Mouse (Mus musculus): ENCODE results near the gene Emc8.

The Emc8 gene

GRCm38 (mm10) chr8:120668374-120668905 lies at the start of gene Emc8:
Gene Emc8 (minus strand): TSS chr8:120668573.
- peak in 1 of 2 experiments; percentile 19 for DNase-seq

GRCm38 (mm10) chr8:120715996-120716680 lies 47.8 kb upstream of the Emc8 start:
- DNase-seq: no peak

- no peak for DNase-seq
These were observed 46.8 kb upstream of the Emc8 start for GRCm38 (mm10) chr8:120715200-120715599.

GRCm38 (mm10) chr8:120709176-120709575 lies 40.8 kb upstream of the Emc8 start:
- no peak for DNase-seq

- no peak for DNase-seq
These were observed 37.8 kb upstream of the Emc8 start for GRCm38 (mm10) chr8:120706193-120706592.

- no peak for DNase-seq
These were observed 36.8 kb upstream of the Emc8 start for GRCm38 (mm10) chr8:120705163-120705562.

- DNase-seq: no peak
These were observed 35.8 kb upstream of the Emc8 start for GRCm38 (mm10) chr8:120704203-120704602.

- DNase-seq: no peak
These were observed 33.5 kb upstream of the Emc8 start for GRCm38 (mm10) chr8:120701758-120702465.

GRCm38 (mm10) chr8:120700053-120700452 lies 31.7 kb upstream of the Emc8 start:
- DNase-seq: no peak

- DNase-seq: no peak
These were observed 31.2 kb upstream of the Emc8 start for GRCm38 (mm10) chr8:120699565-120699964.

GRCm38 (mm10) chr8:120699079-120699478 lies 30.7 kb upstream of the Emc8 start:
- no peak for DNase-seq

- DNase-seq: peak in 1 of 2 experiments; percentile 30
These were observed 30.1 kb upstream of the Emc8 start for GRCm38 (mm10) chr8:120698426-120698825.

GRCm38 (mm10) chr8:120697979-120698272 lies 29.6 kb upstream of the Emc8 start:
- peak in 1 of 2 experiments; percentile 40 for DNase-seq

- DNase-seq: peak in 1 of 2 experiments; percentile 54
These were observed 29.0 kb upstream of the Emc8 start for GRCm38 (mm10) chr8:120697154-120697978.

GRCm38 (mm10) chr8:120696401-120697153 lies 28.2 kb upstream of the Emc8 start:
- no peak for DNase-seq

GRCm38 (mm10) chr8:120693861-120694493 lies 25.6 kb upstream of the Emc8 start:
- peak; percentile 75 to 79 for DNase-seq

GRCm38 (mm10) chr8:120692934-120693333 lies 24.6 kb upstream of the Emc8 start:
- peak in 1 of 2 experiments; percentile 61 for DNase-seq

- DNase-seq: no peak
These were observed 20.1 kb upstream of the Emc8 start for GRCm38 (mm10) chr8:120688511-120688910.

GRCm38 (mm10) chr8:120687786-120688185 lies 19.4 kb upstream of the Emc8 start:
- DNase-seq: peak; percentile 67 to 84

GRCm38 (mm10) chr8:120686576-120686975 lies 18.2 kb upstream of the Emc8 start:
- DNase-seq: no peak

GRCm38 (mm10) chr8:120686051-120686450 lies 17.7 kb upstream of the Emc8 start:
- DNase-seq: no peak

GRCm38 (mm10) chr8:120685591-120685990 lies 17.2 kb upstream of the Emc8 start:
- DNase-seq: no peak
